Mouse (Mus musculus) mesoderm, embryonic 11.5 days (tissue): ENCODE measurements around the gene Tnrc6b.

Experiments used
- DNase-seq: peaks from one replicate; pipeline ENCODE4 v3.0.0-alpha.2; 2012; ENCODE audit warnings: low read depth, low spot score

The Tnrc6b gene

GRCm38 (mm10) chr15:80710608-80711363, at the start of gene Tnrc6b:
Tnrc6b (plus strand) TSS chr15:80711313.
- DNase-seq, result peak; percentile 99

GRCm38 (mm10) chr15:80664444-80664843, 46.7 kb upstream of the Tnrc6b start:
- DNase-seq, result no peak

GRCm38 (mm10) chr15:80671295-80672252, 39.5 kb upstream of the Tnrc6b start, which contains the start of gene Fam83f:
Fam83f (plus strand) TSS chr15:80671847.
- peak; percentile 40 for DNase-seq

GRCm38 (mm10) chr15:80672810-80673209, 38.3 kb upstream of the Tnrc6b start:
- DNase-seq, result no peak

GRCm38 (mm10) chr15:80673337-80674095, 37.6 kb upstream of the Tnrc6b start:
- no peak for DNase-seq

- no peak for DNase-seq
These were observed 36.4 kb upstream of the Tnrc6b start for GRCm38 (mm10) chr15:80674700-80675099.

GRCm38 (mm10) chr15:80679515-80680215, 31.4 kb upstream of the Tnrc6b start:
- DNase-seq, result no peak

GRCm38 (mm10) chr15:80680347-80681030, 30.6 kb upstream of the Tnrc6b start:
- no peak for DNase-seq

- DNase-seq, result no peak
These were observed 29.6 kb upstream of the Tnrc6b start for GRCm38 (mm10) chr15:80681466-80681881.

- no peak for DNase-seq
These were observed 28.8 kb upstream of the Tnrc6b start for GRCm38 (mm10) chr15:80682343-80682742.

GRCm38 (mm10) chr15:80683151-80683550, 28.0 kb upstream of the Tnrc6b start:
- DNase-seq, result no peak

GRCm38 (mm10) chr15:80683990-80684389, 27.1 kb upstream of the Tnrc6b start:
- no peak for DNase-seq

- no peak for DNase-seq
These were observed 26.1 kb upstream of the Tnrc6b start for GRCm38 (mm10) chr15:80684786-80685602.

GRCm38 (mm10) chr15:80685603-80685895, 25.6 kb upstream of the Tnrc6b start:
- DNase-seq, result no peak

GRCm38 (mm10) chr15:80688536-80688935, 22.6 kb upstream of the Tnrc6b start:
- no peak for DNase-seq

- DNase-seq, result no peak
These were observed 17.6 kb upstream of the Tnrc6b start for GRCm38 (mm10) chr15:80693492-80693891.

GRCm38 (mm10) chr15:80694125-80694910, 16.8 kb upstream of the Tnrc6b start:
- DNase-seq, result peak; percentile 66

- DNase-seq, result peak; percentile 33
These were observed 13.5 kb upstream of the Tnrc6b start for GRCm38 (mm10) chr15:80697564-80697963.
